Mouse (Mus musculus) layer of hippocampus, adult 9-11 months (tissue): ENCODE results near the gene Gm28374.
A peak's percentile ranks its signal among the peaks of the same experiment; 100 is the strongest.
"Not testable (repeated sequence)": the region's sequence is repeated elsewhere in the genome, so short reads cannot be mapped to it uniquely, and the experiment has no call there.

Experiments
- DNase-seq: peaks from one replicate; pipeline ENCODE4 v3.0.0; 2022

Gm28374 gene

GRCm38 (mm10) chr19:6082156-6082555, at the start of gene Gm28374:
TSS of gene Gm28374 (minus strand) at chr19:6082256.
- no peak for DNase-seq

- not testable (repeated sequence) for DNase-seq
These were observed 48.5 kb upstream of the Gm28374 start for GRCm38 (mm10) chr19:6130414-6131128.

- peak; percentile 98 for DNase-seq
These were observed 45.8 kb upstream of the Gm28374 start, which contains the start of gene Snx15 for GRCm38 (mm10) chr19:6127760-6128341. TSS of gene Snx15 (minus strand) at chr19:6128304.

GRCm38 (mm10) chr19:6126789-6127580, 44.9 kb upstream of the Gm28374 start:
- DNase-seq, result no peak

- no peak for DNase-seq
These were observed 44.2 kb upstream of the Gm28374 start for GRCm38 (mm10) chr19:6126289-6126688.

- DNase-seq, result no peak
These were observed 42.8 kb upstream of the Gm28374 start for GRCm38 (mm10) chr19:6124898-6125297.

- no peak for DNase-seq
These were observed 41.3 kb upstream of the Gm28374 start for GRCm38 (mm10) chr19:6123330-6123729.

- DNase-seq, result no peak
These were observed 39.7 kb upstream of the Gm28374 start for GRCm38 (mm10) chr19:6121761-6122160.

GRCm38 (mm10) chr19:6118677-6119185, 36.7 kb upstream of the Gm28374 start:
- no peak for DNase-seq

- peak; percentile 88 for DNase-seq
These were observed 36.1 kb upstream of the Gm28374 start, which contains the start of gene Sac3d1 for GRCm38 (mm10) chr19:6117986-6118676. TSS of gene Sac3d1 (minus strand) at chr19:6118650.

GRCm38 (mm10) chr19:6117346-6117985, 35.4 kb upstream of the Gm28374 start:
- DNase-seq, result no peak

- no peak for DNase-seq
These were observed 34.2 kb upstream of the Gm28374 start for GRCm38 (mm10) chr19:6116113-6116850.

GRCm38 (mm10) chr19:6113116-6113515, 31.1 kb upstream of the Gm28374 start:
- DNase-seq, result no peak

- DNase-seq, result no peak
These were observed 23.5 kb upstream of the Gm28374 start, which contains the start of gene Naaladl1 for GRCm38 (mm10) chr19:6105586-6105985. TSS of gene Naaladl1 (plus strand) at chr19:6105782.

GRCm38 (mm10) chr19:6104476-6104875, 22.4 kb upstream of the Gm28374 start:
- no peak for DNase-seq

- no peak for DNase-seq
These were observed 20.3 kb upstream of the Gm28374 start for GRCm38 (mm10) chr19:6102169-6102853.

- no peak for DNase-seq
These were observed 19.1 kb upstream of the Gm28374 start for GRCm38 (mm10) chr19:6101186-6101585.

- no peak for DNase-seq
These were observed 15.8 kb upstream of the Gm28374 start for GRCm38 (mm10) chr19:6097847-6098246.

GRCm38 (mm10) chr19:6094119-6094518, 12.1 kb upstream of the Gm28374 start, which contains the start of gene AC131692.1:
TSS of gene AC131692.1 (plus strand) at chr19:6094419.
- DNase-seq, result no peak

GRCm38 (mm10) chr19:6088841-6089240, 6.8 kb upstream of the Gm28374 start:
- no peak for DNase-seq

GRCm38 (mm10) chr19:6085417-6085879, 3.4 kb upstream of the Gm28374 start:
- DNase-seq, result no peak
